Mouse (Mus musculus) left cerebral cortex, adult 8-10 months (tissue): ENCODE results near the gene Chil5. TPM values are rescaled to one million over a fixed set of nuclear protein-coding genes. Genes with fewer than 3 reads are reported as not detected.
A peak's percentile ranks its signal among the peaks of the same experiment; 100 is the strongest.
"Not testable (repeated sequence)": the region's sequence is repeated elsewhere in the genome, so short reads cannot be mapped to it uniquely, and the experiment has no call there.

Source experiments
- DNase-seq, 2 experiments: peaks; one replicate each; pipeline ENCODE4 v3.0.0; 2022; ENCODE audit warnings: low spot score in 2 of 2
- total RNA-seq, 4 experiments: library from RNA; stranded (reverse); gene quantifications; 2 replicates each; pipeline ENCODE4 v1.2.4; 2022

Chil5 gene
- total RNA-seq = not detected

DNA sequence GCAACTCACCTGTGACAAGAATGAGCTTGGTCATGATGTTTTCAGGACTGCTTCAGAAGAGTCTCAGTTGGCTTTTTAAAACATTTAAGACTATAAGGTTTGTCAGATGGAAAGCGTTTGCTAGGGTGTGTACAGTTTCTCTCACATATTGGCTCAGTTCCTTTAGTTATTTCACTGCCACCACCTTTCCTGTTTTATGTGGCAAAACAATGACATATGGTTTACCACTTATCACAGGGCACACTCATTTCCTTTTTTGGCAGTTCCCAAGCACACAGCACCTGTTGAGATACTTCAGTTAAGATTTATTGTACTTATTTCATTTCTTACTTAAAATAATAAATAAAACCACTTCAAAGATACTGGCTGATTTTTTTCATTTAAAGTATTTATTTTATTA, at the start of gene Chil5:
TSS of gene Chil5 (minus strand) at position 34 of the 400 bp plus-strand sequence.
- no peak for DNase-seq

DNA sequence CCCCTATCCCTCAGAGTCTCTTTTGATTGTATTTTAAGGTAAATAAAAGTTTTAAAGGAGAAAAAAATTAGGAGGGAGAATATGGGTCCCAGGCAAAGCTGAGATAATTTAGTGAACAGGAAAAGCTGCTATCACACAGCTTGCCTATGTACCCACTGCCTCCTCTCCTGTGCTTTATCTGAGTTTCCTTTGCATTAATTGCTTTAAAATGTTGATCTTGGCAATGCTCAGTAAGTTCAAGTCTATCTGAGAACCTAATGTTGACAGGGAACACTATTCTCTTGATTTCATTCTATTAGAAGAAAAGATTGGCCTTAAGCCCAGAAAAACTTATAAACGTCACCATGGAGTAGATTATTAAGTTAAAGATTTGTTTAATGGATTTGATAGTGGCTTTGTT, 42.2 kb upstream of the Chil5 start:
- no peak for DNase-seq

DNA sequence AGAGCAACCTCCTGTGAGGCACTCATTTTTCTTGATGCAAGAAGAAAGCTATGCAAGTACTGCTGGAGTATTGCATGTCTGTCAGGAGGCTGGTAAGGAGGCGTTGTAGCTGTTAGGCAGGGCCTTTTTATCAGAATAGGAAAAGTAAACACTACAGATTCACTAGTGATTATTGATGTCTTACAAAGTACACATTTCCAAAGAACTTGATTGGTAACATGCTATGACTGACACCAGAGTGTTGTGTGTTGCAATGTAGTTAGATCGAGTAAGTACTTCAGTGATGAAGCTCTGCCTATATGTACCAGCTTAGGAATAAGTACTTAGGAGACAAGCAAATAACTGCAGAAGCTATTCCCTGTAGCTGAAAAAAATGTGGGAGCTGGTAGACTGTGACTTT, 38.4 kb upstream of the Chil5 start:
- no peak for DNase-seq

DNA sequence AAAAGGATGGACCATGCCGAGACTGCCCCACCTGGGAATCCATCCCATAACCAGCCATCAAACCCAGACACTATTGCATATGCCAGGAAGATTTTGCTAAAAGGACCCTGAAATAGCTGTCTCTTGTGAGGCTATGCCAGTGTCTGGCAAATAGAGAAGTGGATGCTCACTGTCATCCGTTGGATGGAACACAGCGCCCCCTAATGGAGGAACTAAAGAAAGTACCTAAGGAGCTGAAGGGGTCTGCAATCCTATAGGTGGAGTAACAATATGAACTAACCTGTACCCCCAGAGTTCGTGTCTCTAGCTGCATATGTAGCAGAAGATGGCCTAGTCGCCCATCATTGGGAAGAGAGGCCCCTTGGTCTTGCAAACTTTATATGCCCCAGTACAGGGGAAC, 35.1 kb upstream of the Chil5 start:
- DNase-seq = not testable (repeated sequence)

DNA sequence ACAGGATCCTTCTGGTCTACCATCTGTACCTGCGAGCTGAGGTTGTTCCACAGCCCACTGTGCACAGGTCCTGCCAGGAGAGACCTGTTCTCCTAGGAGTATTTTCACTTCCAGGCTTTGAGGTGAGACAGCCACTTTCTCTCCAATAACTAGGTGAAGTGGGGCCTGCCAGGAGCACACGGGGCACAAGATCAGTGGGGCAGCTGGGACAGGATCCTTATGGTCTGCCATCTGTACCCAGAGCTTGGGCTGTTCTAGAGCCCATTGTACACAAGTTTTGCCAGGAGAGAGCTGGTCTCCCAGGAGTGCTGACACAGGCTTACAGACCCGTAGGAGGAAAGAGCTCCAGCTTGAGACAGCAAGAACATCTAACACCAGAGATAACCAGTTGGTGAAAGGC, 25.4 kb upstream of the Chil5 start:
- no peak for DNase-seq

DNA sequence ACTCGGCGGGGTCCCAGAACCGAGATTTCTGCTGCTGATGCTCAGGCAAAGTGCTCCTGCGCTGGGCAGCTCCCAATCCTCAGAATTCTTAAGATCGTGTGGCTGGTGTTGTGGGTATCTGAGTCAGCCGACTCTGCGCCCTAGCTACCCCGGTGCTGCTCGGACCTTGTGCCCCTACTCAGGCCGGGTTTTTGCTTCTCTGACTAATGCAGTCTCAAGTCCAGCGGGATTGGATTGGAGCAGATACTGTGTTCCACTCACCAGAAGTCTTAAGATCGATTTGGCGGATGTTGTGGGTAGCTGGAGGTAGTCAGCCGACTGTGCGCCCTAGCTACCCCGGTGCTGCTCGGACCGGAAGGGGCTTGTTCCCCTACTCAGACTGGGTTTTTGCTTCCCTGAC, 19.3 kb upstream of the Chil5 start:
- no peak for DNase-seq

DNA sequence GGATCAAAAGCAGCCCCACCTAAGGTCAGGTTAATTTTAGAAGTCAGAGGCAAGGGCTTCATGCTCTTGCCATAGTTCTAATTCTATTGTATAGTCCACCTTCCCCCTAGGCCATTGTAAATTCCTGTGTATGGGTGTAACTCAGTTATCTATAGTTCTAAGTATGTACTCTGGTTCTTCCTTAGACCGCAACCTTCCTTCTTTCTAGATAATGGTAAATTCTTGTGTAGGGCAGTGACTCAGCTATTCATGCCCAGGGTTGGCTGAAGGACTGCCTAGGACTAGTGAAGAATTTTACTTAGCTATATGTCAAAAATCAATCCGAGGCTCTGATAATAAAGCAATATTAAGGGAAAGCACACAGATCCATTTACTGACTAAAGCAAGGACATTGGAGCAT, 7.7 kb upstream of the Chil5 start:
- no peak for DNase-seq

DNA sequence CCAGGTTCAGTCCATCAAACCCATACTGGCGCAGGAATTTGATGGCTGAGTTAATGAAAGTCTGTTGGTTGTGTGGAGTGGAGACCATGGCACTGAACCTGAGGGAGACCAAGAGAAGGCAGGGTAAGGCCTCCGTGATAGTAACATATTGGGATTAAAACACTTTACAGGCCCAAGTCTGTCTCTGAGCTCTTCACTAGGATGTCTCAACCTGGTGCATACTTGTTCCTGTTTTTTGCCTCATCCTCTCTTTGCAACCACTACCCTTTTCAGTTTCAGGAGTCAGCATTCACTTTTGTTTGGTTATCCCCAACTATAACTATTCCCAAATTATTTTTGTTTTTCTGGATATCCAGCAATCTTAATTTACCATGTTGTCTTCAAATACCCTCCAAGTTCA, 8.5 kb downstream of the Chil5 start:
- DNase-seq = no peak

DNA sequence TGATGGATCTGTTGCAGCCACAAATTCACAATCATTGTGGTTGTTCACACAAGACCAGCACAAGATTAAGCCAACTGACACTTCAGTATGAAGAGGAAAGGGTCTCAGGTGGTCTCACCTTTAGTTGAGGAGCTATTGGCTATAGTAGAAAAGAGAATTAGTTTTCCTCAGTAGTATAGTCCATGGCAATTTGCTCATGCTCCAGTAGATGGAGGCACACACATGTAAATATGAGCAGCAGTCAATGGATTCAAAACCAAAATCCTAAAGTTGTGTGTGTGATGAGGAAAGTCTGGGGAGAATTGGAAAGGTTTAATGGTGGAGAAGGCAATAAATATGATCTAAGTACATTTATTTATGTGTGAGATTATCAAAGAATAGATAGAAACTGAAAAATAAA, 10.8 kb downstream of the Chil5 start:
- DNase-seq = no peak

DNA sequence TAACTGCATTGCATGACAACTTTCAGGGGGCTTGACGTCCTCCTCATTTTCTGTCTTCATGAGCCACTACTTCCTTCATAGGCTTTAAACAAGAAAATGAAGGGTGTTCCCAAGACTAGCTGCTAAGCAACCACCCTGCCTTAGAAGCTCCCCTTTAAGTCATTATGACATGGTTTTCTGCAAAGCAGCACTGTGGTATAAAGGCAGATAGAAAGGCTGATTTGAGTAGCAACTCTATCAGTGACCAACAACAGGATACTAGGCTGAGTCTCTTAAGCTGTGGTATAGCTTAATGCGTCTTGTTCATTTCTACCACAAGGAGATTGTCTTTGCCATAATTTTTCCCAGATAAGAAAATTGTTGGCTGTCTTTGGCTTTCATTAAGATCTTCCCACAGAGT, 18.1 kb downstream of the Chil5 start, which contains the start of gene Pifo:
TSS of gene Pifo (minus strand) at position 101 of the 400 bp plus-strand sequence.
- no peak for DNase-seq

DNA sequence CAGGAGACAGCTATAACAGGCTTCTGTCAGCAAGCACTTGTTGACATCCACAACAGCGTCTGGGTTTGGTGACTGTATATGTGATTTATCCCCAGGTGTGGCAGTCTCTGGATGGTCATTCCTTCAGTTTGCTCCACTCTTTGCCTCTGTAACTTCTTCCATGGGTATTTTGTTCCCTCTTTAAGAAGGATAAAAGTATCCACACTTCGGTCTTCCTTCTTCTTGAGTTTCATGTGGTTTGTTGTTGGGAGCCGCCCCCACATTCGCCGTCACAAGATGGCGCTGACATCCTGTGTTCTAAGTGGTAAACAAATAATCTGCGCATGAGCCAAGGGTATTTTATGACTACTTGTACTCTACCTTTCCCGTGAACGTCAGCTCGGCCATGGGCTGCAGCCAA, 29.3 kb downstream of the Chil5 start:
- DNase-seq = not testable (repeated sequence)

DNA sequence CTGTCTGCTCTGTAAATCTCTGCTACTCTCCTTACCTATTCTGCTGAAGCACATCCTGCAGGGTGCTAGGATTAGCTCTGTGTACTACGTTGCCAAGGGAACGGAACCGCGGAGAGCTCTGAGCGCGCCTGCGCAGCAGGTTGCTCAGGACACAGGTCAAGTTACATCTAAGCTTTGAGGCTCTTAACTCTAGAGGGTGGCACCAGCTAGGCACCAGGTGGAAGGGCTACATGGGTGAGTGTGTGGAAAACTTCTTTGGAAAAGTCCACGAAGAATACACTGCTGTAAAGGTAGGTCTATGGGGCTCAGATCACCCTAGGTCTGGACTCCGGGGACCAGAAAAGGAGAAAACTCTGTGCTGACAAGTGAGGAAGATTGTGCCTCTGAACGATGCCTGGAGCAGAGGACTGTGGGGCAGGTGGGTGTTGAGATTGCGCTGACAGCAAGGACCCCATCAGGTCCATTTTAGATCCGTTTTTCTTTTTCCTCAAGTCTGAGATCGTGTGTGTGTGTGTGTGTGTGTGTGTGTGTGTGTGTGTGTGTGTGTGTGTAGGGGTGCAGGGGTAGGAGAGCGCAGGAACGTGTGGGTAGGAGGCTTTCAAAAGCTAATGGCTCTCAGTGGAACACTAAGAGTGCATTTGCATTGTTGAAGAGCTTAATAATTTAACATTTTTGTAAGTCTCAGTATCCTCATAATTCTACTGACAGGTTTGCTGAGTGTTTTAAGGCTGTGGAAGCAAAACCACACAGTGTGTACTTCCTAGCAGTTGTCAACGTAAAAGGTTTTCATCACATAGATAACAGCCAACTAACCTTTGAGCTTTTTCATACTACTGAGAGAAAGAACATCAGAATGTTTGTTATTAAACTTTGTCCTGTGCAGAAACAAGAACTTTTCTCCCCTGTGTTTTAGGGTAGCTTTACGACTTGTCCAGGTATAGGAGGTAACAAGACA, 30.9 kb downstream of the Chil5 start:
- peak; percentile 7 to 38 for DNase-seq

DNA sequence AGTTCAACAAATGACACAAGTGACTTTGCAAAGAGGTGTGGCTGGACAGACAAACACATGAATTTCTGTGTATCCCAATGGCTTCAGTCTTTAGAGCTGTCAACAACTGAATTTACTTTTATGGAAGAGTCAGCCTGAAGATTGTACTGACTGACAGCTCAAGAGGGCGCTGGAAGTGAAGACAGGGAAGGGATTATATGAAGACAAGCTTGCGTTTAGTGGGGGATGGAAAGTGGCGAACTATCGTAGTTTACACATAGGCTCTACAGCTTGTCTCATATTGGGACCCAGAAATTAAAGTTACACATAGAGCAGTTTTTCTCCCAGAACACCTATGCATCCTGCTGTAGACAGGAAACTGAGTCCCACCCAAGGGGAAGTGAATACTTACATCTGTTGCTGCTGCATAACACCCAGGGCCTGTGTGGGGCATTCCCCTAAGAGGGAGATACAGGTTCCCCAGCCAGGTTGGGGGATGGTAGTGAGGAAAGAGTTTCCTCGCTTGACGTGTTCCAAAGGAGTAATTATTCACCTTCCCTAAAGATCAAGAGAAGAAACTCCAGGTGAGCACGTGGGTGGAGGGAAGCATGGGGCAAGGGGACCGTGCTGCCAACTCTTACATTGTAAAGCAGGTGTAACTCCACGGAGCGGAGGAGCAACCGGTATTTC, 31.8 kb downstream of the Chil5 start:
- peak in 1 of 2 experiments; percentile 5 for DNase-seq

DNA sequence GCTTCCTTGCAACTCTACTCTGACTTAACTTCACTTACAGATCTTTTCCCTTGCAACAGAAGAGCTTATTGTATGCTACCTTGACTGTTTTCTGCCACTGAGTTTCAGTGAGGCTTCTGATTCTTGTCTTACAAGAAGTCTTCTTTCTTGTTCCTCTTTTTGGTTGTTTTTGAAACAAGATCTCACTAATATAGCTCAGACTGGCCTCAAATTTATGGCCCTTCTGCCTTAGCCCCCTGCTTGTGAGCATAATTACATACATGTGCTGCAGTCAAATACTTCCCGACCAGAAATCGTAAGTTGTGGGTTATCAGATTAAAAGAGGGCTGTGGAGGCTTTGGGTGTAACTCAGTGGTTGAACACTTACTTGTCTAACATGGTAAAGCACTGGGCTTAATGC, 37.9 kb downstream of the Chil5 start:
- DNase-seq = no peak

DNA sequence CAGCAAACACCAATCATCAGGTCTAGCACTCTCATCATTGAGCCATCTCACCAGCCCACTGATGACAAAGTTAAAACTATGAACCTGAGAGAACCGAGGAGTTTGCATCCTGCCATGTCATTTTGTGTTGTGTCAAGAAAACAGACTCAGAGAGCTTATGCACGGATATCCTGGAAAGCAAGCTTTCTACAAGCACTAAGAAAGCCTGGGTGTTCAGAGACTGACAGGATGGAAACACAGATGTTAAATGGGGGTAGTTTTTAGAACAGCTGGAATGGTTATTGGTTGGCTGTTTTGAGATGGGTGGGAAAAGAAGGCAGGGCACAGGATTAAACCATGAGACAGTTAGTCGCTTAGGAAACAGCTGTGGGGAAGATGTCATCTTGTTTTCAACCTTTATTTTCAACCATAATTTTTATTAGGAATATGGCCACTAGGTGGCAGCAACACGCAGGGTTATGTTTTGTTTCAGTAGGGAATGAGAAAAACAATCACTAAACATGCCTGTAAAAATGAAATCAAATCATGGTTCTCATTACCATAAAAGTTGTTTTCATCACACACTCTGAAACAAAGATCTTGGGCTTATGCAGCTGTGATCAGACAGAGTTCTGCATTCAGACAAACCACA, 40.8 kb downstream of the Chil5 start:
- DNase-seq = peak in 1 of 2 experiments; percentile 14

DNA sequence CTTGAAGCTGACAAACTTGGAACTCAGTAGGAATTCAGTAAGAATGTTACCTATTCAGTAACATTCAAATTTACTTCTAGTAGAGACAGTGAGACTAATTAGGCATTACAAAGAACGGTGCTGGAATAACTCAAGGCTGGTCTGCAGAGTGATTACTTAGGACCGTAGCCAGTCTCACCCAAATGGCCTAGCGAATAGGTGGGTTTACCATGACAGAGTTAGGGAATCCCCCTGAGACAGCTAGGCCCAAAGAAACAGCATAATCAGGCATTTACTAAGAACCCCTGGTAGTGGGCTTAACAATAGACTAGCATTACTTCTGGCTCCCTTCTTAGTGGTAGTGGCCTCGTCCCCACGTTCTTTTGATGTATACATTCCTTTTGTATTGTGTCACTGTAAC, 43.0 kb downstream of the Chil5 start:
- DNase-seq = not testable (repeated sequence)

DNA sequence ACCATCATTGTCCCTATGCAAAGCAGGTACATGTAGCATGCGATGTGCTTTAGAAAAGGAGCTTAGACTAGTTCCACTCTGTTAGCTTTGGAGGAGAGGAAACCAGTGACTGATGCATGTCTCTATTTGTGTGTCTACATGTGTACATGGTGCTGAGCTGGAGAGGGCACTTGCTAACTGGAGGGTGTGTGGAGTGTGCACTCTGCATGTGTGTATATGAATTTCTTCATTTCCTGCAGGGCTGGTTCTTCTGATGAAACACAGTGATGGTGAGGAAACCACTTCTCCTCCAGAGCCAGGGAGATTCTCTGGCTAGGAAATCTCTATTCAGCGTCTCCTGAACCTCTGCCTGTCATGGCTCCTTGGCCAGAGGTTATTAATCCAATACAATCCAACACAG, 58.4 kb downstream of the Chil5 start:
- DNase-seq = no peak

DNA sequence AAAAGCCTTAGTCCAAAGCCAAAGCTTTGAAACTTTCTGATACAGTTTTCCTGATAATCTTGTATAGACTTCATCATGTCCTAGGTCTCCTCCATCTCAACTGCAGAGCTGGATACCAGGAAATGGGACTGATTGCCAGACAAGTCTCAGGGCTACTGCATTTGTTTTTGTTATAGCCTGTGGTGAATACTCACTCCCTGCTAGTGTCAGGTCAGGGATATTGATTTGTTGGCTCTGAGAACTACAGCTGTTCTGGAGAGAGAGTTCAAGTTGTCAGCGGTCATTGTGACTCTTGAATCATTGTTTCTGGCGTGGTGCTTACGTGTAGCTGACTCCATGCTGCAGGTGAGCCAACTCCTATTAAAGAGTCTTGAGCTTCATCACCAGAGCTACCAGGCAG, 59.2 kb downstream of the Chil5 start, which contains the start of gene Ovgp1:
TSS of gene Ovgp1 (plus strand) at position 301 of the 400 bp plus-strand sequence.
- no peak for DNase-seq

DNA sequence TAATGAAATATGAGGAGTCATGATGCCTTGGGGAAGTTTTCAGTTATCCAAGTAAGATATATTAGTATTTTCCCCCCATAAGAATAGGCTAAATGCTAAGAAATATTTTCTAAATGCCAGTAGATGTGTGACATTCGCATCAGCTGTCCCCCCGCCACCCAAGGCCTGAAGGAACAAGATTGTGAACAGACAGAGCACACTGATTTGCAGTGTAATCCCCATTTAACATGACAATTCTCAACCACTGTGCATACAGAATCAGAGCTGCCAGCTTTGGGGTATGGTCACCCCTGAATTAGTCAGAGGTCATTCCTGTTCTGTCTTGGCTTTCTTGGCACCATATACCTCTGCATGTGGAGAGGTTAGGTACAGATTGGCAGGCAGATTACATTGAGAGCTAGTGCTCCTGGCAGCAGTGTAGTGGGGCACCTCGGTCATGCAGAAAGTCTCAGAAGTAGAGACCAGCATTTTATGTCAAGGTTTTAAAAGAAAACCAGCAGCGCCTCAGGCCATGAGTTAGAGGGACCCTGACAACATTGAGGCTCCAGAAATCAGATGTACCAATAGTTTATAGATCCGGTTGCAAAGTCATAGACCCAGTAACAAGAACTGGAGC, 60.7 kb downstream of the Chil5 start:
- DNase-seq = no peak
